Mouse (Mus musculus): ENCODE results near the gene Sacm1l.

Sacm1l gene

DNA sequence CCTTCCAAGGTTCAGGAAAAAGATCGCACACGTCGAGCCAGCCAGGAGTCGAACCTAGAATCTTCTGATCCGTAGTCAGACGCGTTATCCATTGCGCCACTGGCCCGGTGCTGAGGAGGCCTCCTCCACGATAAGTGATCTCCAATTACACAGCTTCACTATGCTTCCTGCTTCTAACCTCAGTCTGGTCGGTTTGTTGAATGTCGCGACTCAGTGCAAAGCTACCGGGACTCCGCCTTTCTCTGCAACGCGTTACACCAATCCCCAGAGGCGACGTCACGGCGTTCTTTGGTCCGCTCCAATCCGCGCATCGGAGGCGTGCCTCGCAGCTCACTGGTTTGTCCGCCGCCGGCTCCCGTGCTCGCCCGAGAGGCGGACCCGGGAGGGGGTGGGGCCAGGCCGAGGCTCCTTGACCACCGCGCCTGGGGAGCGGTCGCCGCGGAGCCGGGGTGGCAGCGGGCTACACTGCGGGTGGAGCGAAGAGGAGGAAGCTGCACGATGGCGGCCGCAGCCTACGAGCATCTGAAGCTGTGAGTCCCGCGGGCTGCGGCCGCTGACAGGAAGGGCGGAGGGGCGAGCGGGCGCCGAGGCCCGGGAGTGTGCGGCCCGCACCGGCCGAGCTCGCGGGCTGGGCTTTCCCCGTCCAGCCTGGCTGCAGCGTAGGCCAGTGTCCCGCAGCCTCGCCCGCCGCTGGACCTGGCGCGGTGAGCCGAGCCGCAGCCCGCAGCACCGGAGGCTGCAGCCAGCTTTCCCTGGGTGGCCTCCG is at the start of gene Sacm1l:
TSS of gene Sacm1l (plus strand) at position 368 of the 766 bp plus-strand sequence.
- in situ Hi-C loops (cut with MboI, MseI): loop anchor here in 1 of 2 experiments (5.0 to 10.0 kb wide), 3 partner anchors 75 to 408 kb away; partner anchors contain the start of gene Tmem158

- in situ Hi-C loops (cut with MboI, MseI): loop anchor here (25.0 kb wide), 1 partner anchor 1768 kb away; the partner anchor contains the start of genes Nktr (in 2 of the 2), Sec22c (in 2 of the 2) and Ss18l2 (in 2 of the 2)
Observed at GRCm38 (mm10) chr9:123479876-123480252, 49.7 kb upstream of the Sacm1l start.

- in situ Hi-C loops (cut with MboI, MseI): loop anchor here (25.0 kb wide), 1 partner anchor 1768 kb away; the partner anchor contains the start of genes Nktr (in 2 of the 2), Sec22c (in 2 of the 2) and Ss18l2 (in 2 of the 2)
Observed at GRCm38 (mm10) chr9:123480253-123480921, 49.2 kb upstream of the Sacm1l start.

DNA sequence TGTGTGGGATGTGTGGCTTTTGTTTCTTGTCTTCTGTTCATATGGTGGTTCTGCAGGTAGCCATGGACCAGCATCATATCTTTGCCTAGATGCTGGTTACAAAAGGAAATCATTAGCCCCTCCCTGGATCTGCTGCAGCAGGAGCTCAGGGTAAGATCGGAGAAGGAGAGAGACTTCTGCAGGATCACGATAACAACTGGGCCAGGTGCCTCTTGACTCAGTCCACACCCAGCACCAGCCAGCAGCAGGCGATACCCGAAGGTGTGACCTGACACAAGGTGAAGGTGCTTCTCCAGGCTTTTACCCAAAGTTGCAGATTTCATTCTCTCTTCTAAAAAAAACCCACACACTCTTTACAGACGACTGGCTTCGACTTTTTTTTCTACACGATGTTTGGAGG is 48.4 kb upstream of the Sacm1l start:
- in situ Hi-C loops (cut with MboI, MseI): loop anchor here (25.0 kb wide), 1 partner anchor 1769 kb away; the partner anchor contains the start of genes Nktr (in 2 of the 2), Sec22c (in 2 of the 2) and Ss18l2 (in 2 of the 2)

- in situ Hi-C loops (cut with MboI, MseI): loop anchor here (25.0 kb wide), 1 partner anchor 1771 kb away; the partner anchor contains the start of genes Nktr (in 2 of the 2), Sec22c (in 2 of the 2) and Ss18l2 (in 2 of the 2)
Observed at GRCm38 (mm10) chr9:123483598-123483997, 46.0 kb upstream of the Sacm1l start.

GRCm38 (mm10) chr9:123484830-123485229 is 44.7 kb upstream of the Sacm1l start:
- in situ Hi-C loops (cut with MboI, MseI): loop anchor here (25.0 kb wide), 1 partner anchor 1773 kb away; the partner anchor contains the start of genes Nktr (in 2 of the 2), Sec22c (in 2 of the 2) and Ss18l2 (in 2 of the 2)

DNA sequence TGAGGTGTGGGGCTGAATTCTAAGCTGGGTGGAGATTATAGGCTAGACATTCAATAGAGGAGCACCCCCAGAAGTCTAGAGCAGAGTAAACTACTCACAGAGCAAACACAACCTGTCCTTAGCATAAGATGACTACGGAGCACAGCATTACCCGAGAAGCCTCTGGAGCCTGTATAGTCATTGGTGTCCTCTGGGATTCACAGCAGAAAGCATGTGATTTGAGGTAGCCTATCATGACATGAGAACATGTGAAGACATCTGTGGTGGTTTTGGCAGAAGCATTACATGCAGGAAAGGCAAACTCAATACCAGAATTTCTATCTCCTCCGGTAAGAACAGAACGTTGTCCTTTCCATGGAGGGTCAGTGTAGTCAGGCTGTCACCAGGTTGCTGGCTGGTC is 44.0 kb upstream of the Sacm1l start:
- in situ Hi-C loops (cut with MboI, MseI): loop anchor here (25.0 kb wide), 1 partner anchor 1773 kb away; the partner anchor contains the start of genes Nktr (in 2 of the 2), Sec22c (in 2 of the 2) and Ss18l2 (in 2 of the 2)

GRCm38 (mm10) chr9:123486635-123487034 is 42.9 kb upstream of the Sacm1l start:
- in situ Hi-C loops (cut with MboI, MseI): loop anchor here (25.0 kb wide), 1 partner anchor 1774 kb away; the partner anchor contains the start of genes Nktr (in 2 of the 2), Sec22c (in 2 of the 2) and Ss18l2 (in 2 of the 2)

- in situ Hi-C loops (cut with MboI, MseI): loop anchor here (25.0 kb wide), 1 partner anchor 1777 kb away; the partner anchor contains the start of genes Nktr (in 2 of the 2), Sec22c (in 2 of the 2) and Ss18l2 (in 2 of the 2)
Observed at GRCm38 (mm10) chr9:123489073-123489472, 40.5 kb upstream of the Sacm1l start.

DNA sequence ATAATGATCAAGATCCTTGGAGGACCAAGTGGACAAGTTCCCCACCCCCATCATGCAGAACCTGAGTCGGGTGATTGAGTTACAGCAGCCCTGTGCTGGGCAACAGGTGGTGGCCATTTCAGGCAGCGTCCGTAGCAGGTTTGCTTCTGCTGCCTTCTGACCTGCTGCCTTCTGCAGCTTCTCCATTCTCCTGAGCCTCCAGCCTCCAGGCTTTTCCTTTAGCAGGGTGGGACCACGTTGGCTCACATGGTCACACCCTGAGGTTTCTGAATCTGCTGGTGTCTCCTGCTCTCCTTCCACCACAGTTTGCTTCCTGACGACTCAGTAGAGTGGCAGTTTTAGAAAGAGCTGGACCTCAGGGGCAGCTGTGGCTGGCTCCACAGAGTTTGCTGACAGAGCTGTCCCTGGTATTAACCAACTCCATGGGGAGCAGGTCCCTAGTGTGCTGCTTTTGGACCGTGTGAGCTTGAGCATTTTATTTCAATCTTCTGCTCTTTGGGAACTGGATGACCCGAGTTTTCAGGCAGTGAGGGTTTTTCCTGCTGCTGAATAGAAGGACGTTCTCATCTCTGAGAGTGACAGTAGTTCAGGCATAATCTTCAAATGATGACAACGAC is 39.7 kb upstream of the Sacm1l start:
- in situ Hi-C loops (cut with MboI, MseI): loop anchor here (25.0 kb wide), 1 partner anchor 1778 kb away; the partner anchor contains the start of genes Nktr (in 2 of the 2), Sec22c (in 2 of the 2) and Ss18l2 (in 2 of the 2)

DNA sequence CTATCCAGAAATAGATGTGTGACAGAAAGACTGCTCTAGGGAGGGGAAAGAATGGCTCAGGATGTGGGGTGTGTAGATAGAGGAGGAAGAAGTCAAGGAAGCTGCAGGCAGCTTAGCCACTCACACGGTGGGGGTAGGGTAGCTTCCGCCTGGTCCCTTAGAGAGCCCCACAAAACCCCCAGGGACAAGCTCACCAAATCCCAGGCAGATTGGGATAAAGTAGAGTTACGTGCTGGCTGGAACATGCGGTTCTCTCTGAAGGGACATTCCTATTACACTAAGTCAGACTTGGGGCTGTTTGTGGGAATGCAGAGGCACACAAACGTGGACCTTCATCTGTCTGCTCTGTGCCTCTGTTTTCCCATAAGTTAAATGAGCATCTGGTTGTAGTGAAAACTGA is 38.6 kb upstream of the Sacm1l start:
- in situ Hi-C loops (cut with MboI, MseI): loop anchor here (25.0 kb wide), 1 partner anchor 1779 kb away; the partner anchor contains the start of genes Nktr (in 2 of the 2), Sec22c (in 2 of the 2) and Ss18l2 (in 2 of the 2)

- in situ Hi-C loops (cut with MboI, MseI): loop anchor here (25.0 kb wide), 1 partner anchor 1780 kb away; the partner anchor contains the start of genes Nktr (in 2 of the 2), Sec22c (in 2 of the 2) and Ss18l2 (in 2 of the 2)
Observed at GRCm38 (mm10) chr9:123491917-123492585, 37.5 kb upstream of the Sacm1l start.

DNA sequence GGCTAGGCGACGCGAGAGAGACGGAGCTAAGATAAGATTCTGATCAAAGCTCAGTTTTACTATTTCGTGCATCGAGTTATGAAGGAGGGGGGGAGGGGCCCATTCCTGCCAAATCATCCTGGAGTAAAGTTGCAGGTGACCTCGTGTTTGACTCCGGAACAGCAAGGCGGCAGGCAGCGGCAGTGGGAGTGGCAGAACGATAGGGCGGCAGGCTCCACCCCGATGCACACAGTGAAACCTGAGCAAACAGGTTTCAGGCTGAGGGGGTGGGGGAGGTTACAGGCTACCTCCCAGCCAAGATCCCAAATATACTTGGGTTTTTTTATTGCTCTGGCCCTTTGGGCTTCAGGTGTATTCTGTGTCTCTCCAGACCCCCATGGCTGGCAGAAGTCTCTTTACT is 32.9 kb upstream of the Sacm1l start:
- in situ Hi-C loops (cut with MboI, MseI): loop anchor here (25.0 kb wide), 1 partner anchor 1784 kb away; the partner anchor contains the start of genes Nktr (in 2 of the 2), Sec22c (in 2 of the 2) and Ss18l2 (in 2 of the 2)

GRCm38 (mm10) chr9:123497906-123498305 is 31.7 kb upstream of the Sacm1l start:
- in situ Hi-C loops (cut with MboI, MseI): loop anchor here (25.0 kb wide), 1 partner anchor 1786 kb away; the partner anchor contains the start of genes Nktr (in 2 of the 2), Sec22c (in 2 of the 2) and Ss18l2 (in 2 of the 2)

DNA sequence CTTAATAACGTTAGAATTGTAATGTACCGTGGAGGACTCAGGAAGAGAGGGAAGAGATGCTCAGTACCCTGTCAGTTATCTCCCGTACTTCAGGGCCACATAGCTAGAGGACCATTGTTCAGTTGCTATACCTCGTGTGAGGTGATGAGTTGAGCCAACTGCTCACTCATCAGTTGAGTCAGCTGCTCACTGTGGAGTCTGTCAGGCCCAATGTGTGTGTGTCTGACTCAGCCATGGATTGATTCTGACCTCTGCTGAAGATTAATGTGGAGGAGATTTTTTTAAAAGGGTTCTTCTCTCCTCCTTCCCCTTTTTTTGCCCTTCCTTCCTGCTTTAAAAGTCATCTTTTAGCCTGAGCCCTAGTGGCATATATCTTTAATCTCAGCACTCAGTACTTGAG is 29.1 kb upstream of the Sacm1l start:
- in situ Hi-C loops (cut with MboI, MseI): no loop called here

- in situ Hi-C loops (cut with MboI, MseI): no loop called here
Observed at GRCm38 (mm10) chr9:123503171-123503834, 26.3 kb upstream of the Sacm1l start.

GRCm38 (mm10) chr9:123504325-123504724 is 25.2 kb upstream of the Sacm1l start:
- in situ Hi-C loops (cut with MboI, MseI): no loop called here

- in situ Hi-C loops (cut with MboI, MseI): no loop called here
Observed at GRCm38 (mm10) chr9:123505598-123505997, 24.0 kb upstream of the Sacm1l start.
